Mouse (Mus musculus): ENCODE data around the gene Os9. TPM values are rescaled to one million over a fixed set of nuclear protein-coding genes. Genes with fewer than 3 reads are reported as not detected.

Os9 gene
- polyA plus RNA-seq, 1 experiment from 2014 or later = 100 TPM

DNA sequence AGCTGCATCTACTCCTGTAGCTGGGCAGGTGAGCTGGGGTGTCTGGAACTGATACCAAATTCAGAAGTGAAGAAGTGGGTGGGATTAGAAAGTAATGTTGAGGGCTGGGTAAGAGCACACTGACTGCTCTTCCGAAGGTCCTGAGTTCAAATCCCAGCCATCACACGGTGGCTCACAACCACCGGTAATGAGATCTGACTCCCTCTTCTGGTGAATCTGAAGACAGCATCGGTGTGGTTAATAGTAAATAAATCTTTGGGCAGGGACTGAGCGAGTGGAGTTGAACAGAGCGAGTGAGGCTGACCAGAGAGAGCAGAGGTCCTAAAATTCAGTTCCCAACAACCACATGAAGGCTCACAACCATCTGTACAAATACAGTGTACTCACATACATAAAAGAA lies 35.3 kb downstream of the Os9 start:
- H3K4me2 ChIP-seq = no peak overlapping the region
- H3K4me1 ChIP-seq = peaks cover 21% of the 10 kb centered on the region
- H3K36me3 ChIP-seq = no peaks in the 10 kb centered on the region
- ATAC-seq (ENCODE audit: insufficient read depth, low FRiP score, low read depth) = no peak
- WGBS = 63% methylated on average over 6 of the region's 6 CpGs
- H3K9ac ChIP-seq = no peak overlapping the region
- no peak overlapping the region for H3K27ac ChIP-seq
- H3K27me3 ChIP-seq (replicated peaks) = peaks cover 56% of the 10 kb centered on the region
- H3K4me3 ChIP-seq (replicated peaks) = no peak overlapping the region
- no peaks in the 10 kb centered on the region for H3K9me3 ChIP-seq

DNA sequence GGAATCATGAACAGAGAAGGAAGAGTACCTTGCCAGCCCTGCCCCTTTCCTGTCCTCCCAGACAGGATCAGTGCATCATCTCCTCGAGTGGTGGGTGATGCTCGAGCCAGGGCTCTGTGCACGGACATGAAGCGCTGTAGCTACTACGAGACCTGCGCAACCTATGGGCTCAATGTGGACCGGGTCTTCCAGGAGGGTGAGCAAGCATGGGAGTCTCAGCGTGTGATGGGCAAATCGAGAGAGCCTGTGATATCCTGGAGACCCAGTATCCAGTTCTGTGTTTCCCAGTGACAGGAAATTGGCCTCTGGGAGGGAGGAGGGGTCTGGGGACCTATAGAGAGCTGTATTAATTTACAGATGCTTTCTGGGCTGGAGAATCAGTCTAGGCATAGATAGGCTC lies 35.9 kb downstream of the Os9 start:
- H3K4me3 ChIP-seq (replicated peaks) = no peak overlapping the region
- ATAC-seq (ENCODE audit: insufficient read depth, low FRiP score, low read depth) = no peak
- no peaks in the 10 kb centered on the region for H3K9me3 ChIP-seq
- no peak overlapping the region for H3K27ac ChIP-seq
- WGBS = 80% methylated on average over 9 of the region's 9 CpGs
- peaks cover 56% of the 10 kb centered on the region for H3K27me3 ChIP-seq (replicated peaks)
- peaks cover 26% of the 10 kb centered on the region for H3K4me1 ChIP-seq
- no peak overlapping the region for H3K4me2 ChIP-seq
- no peak overlapping the region for H3K9ac ChIP-seq
- no peaks in the 10 kb centered on the region for H3K36me3 ChIP-seq

DNA sequence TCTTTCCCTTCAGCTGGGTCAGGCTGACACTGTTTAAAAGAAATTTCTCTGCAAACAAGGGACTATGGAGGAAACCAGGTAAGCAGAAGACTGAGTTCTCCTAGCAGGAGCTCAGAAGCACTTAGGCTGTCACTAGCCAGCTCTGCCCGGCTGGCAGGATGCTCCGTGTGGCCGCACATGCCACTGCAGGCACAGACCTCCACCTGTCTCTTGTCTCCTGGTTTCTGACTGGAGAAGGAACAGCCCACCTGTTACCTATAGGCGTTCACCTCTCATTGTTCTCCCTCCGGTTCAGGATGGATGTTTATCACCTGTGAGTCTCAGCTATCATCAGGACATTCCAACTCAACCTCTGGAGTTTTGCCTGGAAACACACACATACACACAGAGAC lies 37.0 kb downstream of the Os9 start:
- H3K27ac ChIP-seq = no peak overlapping the region
- H3K36me3 ChIP-seq = no peaks in the 10 kb centered on the region
- peaks cover 56% of the 10 kb centered on the region for H3K27me3 ChIP-seq (replicated peaks)
- no peaks in the 10 kb centered on the region for H3K9me3 ChIP-seq
- peaks cover 38% of the 10 kb centered on the region for H3K4me1 ChIP-seq
- H3K4me2 ChIP-seq = no peak overlapping the region
- 49% methylated on average over 5 of the region's 5 CpGs for WGBS
- H3K9ac ChIP-seq = no peak overlapping the region
- no peak for ATAC-seq (ENCODE audit: insufficient read depth, low FRiP score, low read depth)
- H3K4me3 ChIP-seq (replicated peaks) = no peak overlapping the region

DNA sequence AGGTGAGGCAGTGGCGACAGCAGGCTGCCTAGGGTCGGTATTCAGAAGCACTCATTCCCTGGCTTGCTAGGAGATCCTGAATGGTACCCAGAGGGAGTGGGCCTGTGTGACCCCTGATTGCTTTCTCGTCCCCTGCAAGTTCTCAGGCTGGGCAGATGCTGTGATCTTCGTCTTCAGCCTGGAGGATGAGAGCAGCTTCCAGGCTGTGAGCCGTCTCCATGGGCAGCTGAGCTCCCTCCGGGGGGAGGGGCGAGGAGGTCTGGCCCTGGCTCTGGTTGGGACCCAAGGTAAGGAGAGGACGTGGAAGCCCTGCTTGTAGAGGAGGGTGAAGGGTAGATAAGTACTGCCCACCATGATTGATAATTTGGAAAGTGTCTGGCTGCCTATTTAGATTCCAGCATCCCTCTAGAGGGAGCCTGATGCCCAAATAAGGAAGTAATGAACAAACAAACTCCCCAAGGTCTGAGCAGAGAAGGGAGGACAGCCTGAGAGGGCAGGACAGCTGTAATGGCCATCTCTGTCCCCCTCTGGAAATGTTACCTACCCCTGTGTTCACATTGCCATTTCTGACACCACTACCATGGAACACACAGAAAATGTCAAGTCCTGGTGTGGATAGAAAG lies 37.5 kb downstream of the Os9 start:
- Histone ChIP-seq H3K4me3 (replicated peaks) (no peak overlapping the region), H3K27me3 (replicated peaks) (peaks cover 60% of the 10 kb centered on the region), H3K9ac (no peak overlapping the region), H3K36me3 (no peaks in the 10 kb centered on the region), H3K9me3 (no peaks in the 10 kb centered on the region), H3K4me1 (peaks cover 40% of the 10 kb centered on the region), H3K4me2 (no peak overlapping the region), H3K27ac (no peak overlapping the region)
- WGBS = 35% methylated on average over 8 of the region's 8 CpGs
- ATAC-seq (ENCODE audit: insufficient read depth, low FRiP score, low read depth) = no peak

DNA sequence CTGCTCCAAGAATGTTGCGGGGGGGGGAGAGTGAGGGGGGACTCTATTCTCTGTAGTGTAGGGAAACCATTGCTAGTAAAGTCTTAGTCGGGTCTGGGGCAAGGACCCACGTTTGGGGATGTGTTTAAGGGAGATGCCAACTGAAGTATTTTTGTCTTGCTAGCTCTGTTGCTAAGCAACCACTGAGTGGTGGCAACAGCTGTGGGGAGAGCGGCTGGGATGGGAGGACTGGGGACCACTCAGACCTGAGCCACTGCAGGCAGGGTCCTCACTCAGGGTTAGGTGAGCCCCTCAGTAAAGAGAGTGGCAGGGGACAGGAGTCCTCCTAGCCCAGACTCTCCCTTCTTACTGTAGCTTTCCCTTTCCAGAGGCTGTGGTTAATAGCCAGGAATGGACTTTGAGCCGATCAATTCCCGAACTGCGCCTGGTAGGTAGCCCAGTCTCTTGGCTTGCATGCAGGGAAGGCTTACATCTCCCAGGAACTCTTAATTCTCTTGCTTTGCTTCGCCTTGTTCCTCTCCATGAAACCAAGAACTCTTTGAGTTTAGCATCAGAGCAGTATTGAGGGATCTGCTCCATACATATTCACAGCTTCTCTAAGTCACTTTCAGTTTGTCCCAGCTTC lies 38.8 kb downstream of the Os9 start:
- no peak for ATAC-seq (ENCODE audit: insufficient read depth, low FRiP score, low read depth)
- H3K27me3 ChIP-seq (replicated peaks) = peaks cover 60% of the 10 kb centered on the region

DNA sequence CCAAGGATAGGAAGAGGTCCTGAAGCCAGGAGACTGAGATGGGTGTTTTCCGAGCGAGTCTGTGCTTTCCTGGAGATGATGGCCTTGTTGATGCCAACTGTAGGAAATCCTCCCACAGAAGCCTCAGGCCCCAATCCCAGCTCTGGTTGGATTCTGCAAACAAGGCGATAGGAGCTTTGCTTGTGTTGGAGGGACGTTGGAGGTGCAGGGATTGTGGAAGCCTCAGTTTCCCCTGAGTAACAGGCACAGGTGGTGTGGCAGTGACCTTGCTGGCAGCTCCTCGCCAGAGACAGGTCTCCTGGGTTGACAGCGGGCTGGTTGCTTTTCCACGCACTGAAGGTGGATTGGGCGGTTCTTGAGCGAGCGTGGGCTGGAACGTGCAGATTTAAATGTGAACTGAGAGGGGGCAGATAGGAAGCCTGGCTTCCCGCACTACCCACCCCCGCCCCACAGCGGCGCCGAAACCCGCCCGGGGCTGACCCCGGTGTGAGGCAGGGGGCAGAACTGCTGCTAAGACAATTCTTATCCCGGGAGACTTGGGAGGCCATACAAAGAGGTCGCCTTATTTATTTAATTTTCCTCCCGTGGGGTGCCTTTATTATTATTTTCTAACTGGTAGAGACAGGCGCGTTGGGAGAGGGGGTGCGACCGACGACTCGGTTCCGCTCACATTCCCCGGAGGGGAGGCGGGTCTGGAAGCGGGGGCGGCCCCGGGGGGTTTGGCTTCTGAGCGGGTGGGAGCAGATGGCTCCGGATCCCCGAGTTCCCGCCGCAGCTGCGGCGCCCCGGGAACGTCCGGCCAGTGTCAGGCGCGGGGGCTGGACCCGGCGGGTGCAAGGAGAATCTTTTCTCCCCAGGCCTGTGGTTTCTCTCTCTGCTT lies 39.8 kb downstream of the Os9 start:
- peaks cover 47% of the 10 kb centered on the region for H3K4me1 ChIP-seq
- H3K4me3 ChIP-seq (replicated peaks) = peak overlapping the region; percentile 24
- peaks cover 64% of the 10 kb centered on the region for H3K27me3 ChIP-seq (replicated peaks)
- no peaks in the 10 kb centered on the region for H3K36me3 ChIP-seq
- H3K27ac ChIP-seq = no peak overlapping the region
- peak overlapping the region; percentile 50 for H3K4me2 ChIP-seq
- ATAC-seq (ENCODE audit: insufficient read depth, low FRiP score, low read depth) = no peak
- H3K9me3 ChIP-seq = no peaks in the 10 kb centered on the region
- WGBS = 9% methylated on average over 48 of the region's 48 CpGs
- H3K9ac ChIP-seq = no peak overlapping the region

More for the DNA sequence above, 38.8 kb downstream of the Os9 start:
- no peak overlapping the region for H3K9ac ChIP-seq
- H3K36me3 ChIP-seq = no peaks in the 10 kb centered on the region
- no peaks in the 10 kb centered on the region for H3K9me3 ChIP-seq
- H3K4me3 ChIP-seq (replicated peaks) = no peak overlapping the region
- H3K4me1 ChIP-seq = peaks cover 47% of the 10 kb centered on the region
- 26% methylated on average over 8 of the region's 8 CpGs for WGBS
- H3K4me2 ChIP-seq = peak overlapping the region; percentile 50; the same call in 1 of the 2 replicates
- H3K27ac ChIP-seq = no peak overlapping the region

DNA sequence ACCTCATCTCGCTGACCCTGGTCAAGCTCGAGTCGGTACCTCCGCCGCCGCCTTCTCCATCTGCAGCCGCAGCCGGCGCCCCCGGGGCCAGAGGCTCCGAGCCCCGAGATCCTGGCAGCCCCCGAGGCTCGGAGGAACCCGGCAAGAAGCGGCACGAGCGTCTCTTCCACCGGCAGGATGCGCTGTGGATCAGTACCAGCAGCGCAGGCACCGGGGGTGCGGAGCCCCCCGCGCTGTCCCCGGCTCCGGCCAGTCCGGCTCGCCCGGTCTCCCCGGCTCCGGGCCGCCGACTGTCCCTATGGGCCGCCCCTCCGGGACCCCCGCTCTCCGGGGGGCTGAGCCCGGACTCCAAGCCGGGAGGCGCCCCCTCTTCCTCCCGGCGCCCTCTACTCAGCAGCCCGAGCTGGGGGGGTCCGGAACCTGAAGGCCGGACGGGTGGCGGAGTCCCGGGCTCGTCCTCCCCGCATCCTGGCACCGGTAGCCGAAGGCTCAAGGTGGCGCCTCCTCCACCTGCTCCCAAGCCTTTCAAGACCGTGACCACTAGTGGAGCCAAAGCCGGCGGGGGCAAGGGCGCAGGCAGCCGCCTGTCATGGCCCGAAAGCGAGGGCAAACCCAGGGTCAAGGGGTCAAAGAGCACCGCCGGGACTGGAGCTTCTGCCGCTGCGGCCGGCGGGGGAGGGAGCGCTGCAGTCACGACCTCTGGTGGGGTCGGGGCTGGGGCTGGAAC lies 41.1 kb downstream of the Os9 start:
- peaks cover 73% of the 10 kb centered on the region for H3K27me3 ChIP-seq (replicated peaks)
- WGBS = 7% methylated on average over 64 of the region's 70 CpGs
- no peaks in the 10 kb centered on the region for H3K36me3 ChIP-seq

DNA sequence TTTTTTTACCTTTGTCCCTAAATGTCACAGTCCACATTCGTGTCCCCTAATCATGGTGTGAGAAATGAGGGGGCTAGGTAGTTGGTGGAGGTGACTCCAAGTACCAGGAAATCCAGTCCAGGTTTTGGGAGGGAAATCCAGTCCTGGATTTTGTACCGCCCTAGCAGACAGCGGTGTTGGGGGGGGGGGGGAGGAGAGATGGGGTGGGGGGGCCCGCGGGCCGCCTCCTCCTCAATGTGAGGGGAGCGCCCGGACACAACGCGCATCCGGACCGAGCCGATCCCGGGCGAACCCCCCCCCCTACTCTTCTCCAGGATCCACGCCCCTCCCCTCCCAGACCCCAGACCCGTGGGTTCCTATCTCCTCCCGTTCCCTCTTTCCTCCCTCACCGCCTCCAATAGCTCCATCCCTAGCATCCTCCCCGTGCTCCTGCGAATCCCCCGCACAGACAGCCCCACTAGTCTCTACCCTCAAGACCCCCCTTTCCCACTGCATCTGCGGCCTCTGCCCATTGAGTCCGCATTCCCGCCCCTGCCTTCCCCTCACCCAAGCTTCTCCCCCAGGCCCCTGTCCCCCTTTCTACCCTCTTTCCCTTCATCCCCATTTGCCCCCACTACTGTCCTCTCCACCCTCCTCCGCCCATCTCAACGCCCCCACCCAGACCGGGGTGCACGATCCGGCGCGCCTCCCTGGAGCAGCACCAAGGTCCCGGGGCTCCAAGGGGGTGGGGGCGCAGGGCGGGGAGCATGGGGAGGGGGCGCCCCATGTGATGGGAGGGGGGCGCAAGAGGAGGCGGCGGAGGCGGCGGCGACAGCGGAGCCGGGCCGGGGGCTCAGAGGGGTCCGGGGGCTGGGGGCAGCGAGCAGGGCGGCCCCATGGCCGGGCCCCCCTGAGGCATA lies 42.0 kb downstream of the Os9 start:
- no peak; the same call in 1 of the 2 replicates for ATAC-seq (ENCODE audit: insufficient read depth, low FRiP score, low read depth)

More for the DNA sequence above, 41.1 kb downstream of the Os9 start:
- Histone ChIP-seq H3K4me2 (peak overlapping the region; percentile 93), H3K4me1 (peaks cover 47% of the 10 kb centered on the region), H3K9ac (peak overlapping the region; percentile 13; the same call in 1 of the 2 replicates), H3K9me3 (no peaks in the 10 kb centered on the region), H3K4me3 (replicated peaks) (peak overlapping the region; percentile 50), H3K27ac (no peak overlapping the region)
- ATAC-seq (ENCODE audit: insufficient read depth, low FRiP score, low read depth) = no peak

DNA sequence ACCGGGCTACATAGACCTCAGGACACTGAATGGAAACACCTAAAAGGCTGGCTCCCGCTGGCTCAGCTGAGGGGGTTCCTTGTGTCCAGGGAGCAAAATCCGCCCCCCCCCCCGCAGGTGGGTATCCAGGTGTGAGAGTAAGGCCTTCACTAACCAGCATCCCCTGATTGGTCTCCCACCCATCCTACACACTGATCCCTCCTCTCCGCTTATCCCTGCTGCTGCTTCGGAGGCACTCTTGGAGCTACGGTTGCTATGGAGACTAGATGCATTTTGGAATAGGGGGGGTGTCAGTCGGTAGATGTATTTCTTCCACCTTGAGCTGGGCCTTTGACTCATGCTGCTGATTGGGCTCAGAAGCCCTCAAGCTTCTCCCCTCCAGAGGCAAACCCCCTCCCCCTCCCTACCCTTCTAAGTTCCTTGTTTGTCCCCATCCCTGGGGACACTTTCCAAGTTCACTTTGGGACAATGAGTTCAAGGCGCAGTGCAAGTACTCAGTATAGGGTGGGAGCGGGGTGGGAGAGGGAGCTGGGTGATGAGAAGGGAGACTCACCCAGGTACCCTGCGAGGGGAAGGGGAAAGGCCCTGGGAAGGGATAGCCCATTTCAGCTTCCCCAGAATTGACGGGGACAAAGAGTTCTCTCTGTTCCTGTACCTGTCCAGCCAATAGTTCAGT lies 42.8 kb downstream of the Os9 start:
- Histone ChIP-seq H3K4me3 (replicated peaks) (peak overlapping the region; percentile 50), H3K27ac (no peak overlapping the region), H3K27me3 (replicated peaks) (peaks cover 65% of the 10 kb centered on the region), H3K4me2 (peak overlapping the region; percentile 93), H3K9ac (no peak overlapping the region), H3K4me1 (peaks cover 41% of the 10 kb centered on the region), H3K9me3 (no peaks in the 10 kb centered on the region), H3K36me3 (no peaks in the 10 kb centered on the region)
- 5% methylated on average over 12 of the region's 12 CpGs for WGBS
- ATAC-seq (ENCODE audit: insufficient read depth, low FRiP score, low read depth) = no peak

More for the DNA sequence above, 42.0 kb downstream of the Os9 start:
- Histone ChIP-seq H3K4me3 (replicated peaks) (peak overlapping the region; percentile 50), H3K27ac (no peak overlapping the region), H3K27me3 (replicated peaks) (peaks cover 69% of the 10 kb centered on the region), H3K4me2 (peak overlapping the region; percentile 93), H3K9me3 (no peaks in the 10 kb centered on the region), H3K36me3 (no peaks in the 10 kb centered on the region), H3K4me1 (peaks cover 47% of the 10 kb centered on the region), H3K9ac (peak overlapping the region; percentile 13; the same call in 1 of the 2 replicates)
- WGBS = 0% methylated on average over 26 of the region's 49 CpGs

DNA sequence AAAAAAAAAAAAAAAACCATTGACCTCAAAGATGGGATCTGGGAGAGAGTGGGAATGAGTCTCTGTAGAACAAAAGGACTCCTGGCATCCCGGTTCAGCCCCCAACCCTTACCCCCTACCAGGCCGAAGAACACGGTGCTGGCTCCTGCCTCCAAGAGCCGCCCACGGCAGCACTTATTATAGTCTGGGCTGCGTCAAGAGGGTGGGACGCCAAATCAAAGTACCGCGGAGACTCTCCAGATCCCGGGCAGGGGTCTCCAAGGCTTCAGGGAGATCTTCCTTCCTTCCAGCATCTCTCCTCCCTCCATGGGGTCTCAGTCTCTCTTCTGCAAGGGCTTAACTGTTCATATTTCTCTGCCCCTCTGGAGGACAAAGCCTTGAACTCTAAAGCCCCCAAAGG lies 43.4 kb downstream of the Os9 start:
- H3K27me3 ChIP-seq (replicated peaks) = peaks cover 59% of the 10 kb centered on the region

More for the DNA sequence above, 43.4 kb downstream of the Os9 start:
- Histone ChIP-seq H3K4me3 (replicated peaks) (no peak overlapping the region), H3K4me1 (peaks cover 41% of the 10 kb centered on the region), H3K4me2 (no peak overlapping the region), H3K36me3 (no peaks in the 10 kb centered on the region), H3K9me3 (no peaks in the 10 kb centered on the region), H3K9ac (no peak overlapping the region), H3K27ac (no peak overlapping the region)
- WGBS = 5% methylated on average over 10 of the region's 10 CpGs
- ATAC-seq (ENCODE audit: insufficient read depth, low FRiP score, low read depth) = no peak

All from stomach, embryonic 15.5 days (tissue).